ENCODE assay signal across 10 mouse cellular contexts in genomic region chr6:124925941-124926340, GRCm38 (mm10). TPM values are rescaled to one million over a fixed set of nuclear protein-coding genes. Genes with fewer than 3 reads are reported as not detected.
A peak's percentile ranks its signal among the peaks of the same experiment; 100 is the strongest.
DNase-seq lines count a peak whose midpoint lies in the region; ATAC-seq and TF ChIP-seq lines count a peak whose summit lies in the region.
"Had no signal": no experiment of that assay in that cellular context is flagged by ENCODE, and none has a peak within 500 bp of the region (broad histone marks: within the 10 kb centered on the region; RNA-seq: fewer than 3 reads in every experiment).

No protein-coding gene starts in this region.

- no peaks in the 10 kb centered on the region for H3K36me3 ChIP-seq in intestine, embryonic 14.5 days (ENCODE audit: control insufficient read depth, insufficient read depth, low read length)
- H3K36me3 ChIP-seq in liver, embryonic 14.5 days (replicated peaks; ENCODE audit: control insufficient read depth, insufficient read depth, low read depth) = no peaks in the 10 kb centered on the region
- H3K36me3 ChIP-seq: midbrain, embryonic 12.5 days had no signal

- ATAC-seq in intestine, embryonic 14.5 days (replicated peaks; ENCODE audit: low FRiP score, low TSS enrichment, low read depth) = no peak
- ATAC-seq in liver, embryonic 14.5 days (ENCODE audit: insufficient read depth) = no peak
- no peak for ATAC-seq in frontal cortex, adult (ENCODE audit: low TSS enrichment)
- ATAC-seq: Patski had no signal

- no peak overlapping the region for H3K4me3 ChIP-seq in intestine, embryonic 14.5 days (ENCODE audit: low read depth, low read length)
- H3K4me3 ChIP-seq in liver, embryonic 14.5 days (ENCODE audit: insufficient read depth in 1 of 2, low read depth in 2 of 2, low read length in 2 of 2) = no peak overlapping the region; a peak in 1 of 4 replicates
- H3K4me3 ChIP-seq: midbrain, embryonic 12.5 days had no signal

- peak overlapping the region; percentile 39 for H3K4me2 ChIP-seq in intestine, embryonic 14.5 days (ENCODE audit: low read length)
- H3K4me2 ChIP-seq in liver, embryonic 14.5 days (ENCODE audit: low read depth) = peak overlapping the region; percentile 41
- H3K4me2 ChIP-seq: midbrain, embryonic 12.5 days had no signal

- peak overlapping the region; percentile 27; the same call in 1 of the 2 replicates for H3K9ac ChIP-seq in intestine, embryonic 14.5 days (ENCODE audit: low read length)
- no peak overlapping the region for H3K9ac ChIP-seq in liver, embryonic 14.5 days (replicated peaks)
- H3K9ac ChIP-seq: midbrain, embryonic 12.5 days had no signal

- no peaks in the 10 kb centered on the region for H3K27me3 ChIP-seq in intestine, embryonic 14.5 days (replicated peaks; ENCODE audit: control insufficient read depth, insufficient read depth, low read length)
- no peaks in the 10 kb centered on the region; the same call in 1 of the 2 replicates for H3K27me3 ChIP-seq in liver, embryonic 14.5 days (ENCODE audit: control insufficient read depth, insufficient read depth, low read length)
- H3K27me3 ChIP-seq: Patski had no signal

- peaks cover 32% of the 10 kb centered on the region for H3K4me1 ChIP-seq in intestine, embryonic 14.5 days (replicated peaks; ENCODE audit: control insufficient read depth, insufficient read depth, low read length)
- H3K4me1 ChIP-seq in liver, embryonic 14.5 days (replicated peaks; ENCODE audit: control insufficient read depth in 2 of 2, insufficient read depth in 2 of 2, low read length in 1 of 2) = peaks cover 5 to 20% of the 10 kb centered on the region in 2 experiments

- DNase-seq in urinary bladder, postnatal 14 days (ENCODE audit: low spot score) = peak; percentile 69
- no peak for DNase-seq in urinary bladder, postnatal 10 days (ENCODE audit: low spot score)
- no peak for DNase-seq in intestine, embryonic 14.5 days (ENCODE audit: low spot score)
- DNase-seq in liver, embryonic 14.5 days (ENCODE audit: low read depth in 3 of 3, low spot score in 3 of 3) = no peak
- no peak for DNase-seq in right cerebral cortex, postnatal 36 days (ENCODE audit: low spot score in 2 of 2)
- DNase-seq in c-Kit-positive CD71-positive TER-119-positive erythroid progenitor cells, embryonic 14.5 days (ENCODE audit: low spot score) = no peak
- no peak for DNase-seq in thymus, postnatal 36 days

- no peaks in the 10 kb centered on the region for H3K9me3 ChIP-seq in intestine, embryonic 14.5 days (ENCODE audit: control insufficient read depth, low read length)
- no peaks in the 10 kb centered on the region for H3K9me3 ChIP-seq in liver, embryonic 14.5 days (ENCODE audit: control insufficient read depth, low read length)
- H3K9me3 ChIP-seq: midbrain, embryonic 12.5 days had no signal

- no peak for TF ChIP-seq CTCF in liver, embryonic 14.5 days (IDR thresholded peaks at IDR 0.05; ENCODE audit: low read depth)

- 25% methylated on average over 5 of the region's 5 CpGs for WGBS in intestine, embryonic 14.5 days
- 26% methylated on average over 5 of the region's 5 CpGs for WGBS in liver, embryonic 14.5 days (ENCODE audit: insufficient replicate concordance)

- TF ChIP-seq EP300 in liver, embryonic 14.5 days (IDR thresholded peaks at IDR 0.05; ENCODE audit: low read depth) = no peak

- peak overlapping the region; percentile 85 for H3K27ac ChIP-seq in intestine, embryonic 14.5 days (ENCODE audit: low read depth)
- peak overlapping the region; percentile 35 for H3K27ac ChIP-seq in liver, embryonic 14.5 days
- H3K27ac ChIP-seq: midbrain, embryonic 12.5 days had no signal

RNA-seq across cellular contexts. Expression of gene Mlf2, which starts 5.2 kb away (rescaled TPM):
- 352 and 357 TPM in 2 replicates for polyA plus RNA-seq in intestine, embryonic 14.5 days (2014; fragmentation: Nextera tagmentation; extraction: Ambion mirVana)
- polyA plus RNA-seq in liver, embryonic 14.5 days (2012; rRNA removed) = 85.0 and 96.5 TPM in 2 replicates
- polyA plus RNA-seq in liver, embryonic 14.5 days (2014; fragmentation: Nextera tagmentation; extraction: Ambion mirVana) = 98.1 and 116 TPM in 2 replicates

RNA-seq across cellular contexts. Expression of gene Ptms, which starts 6.0 kb away (rescaled TPM):
- polyA plus RNA-seq in intestine, embryonic 14.5 days (2014; fragmentation: Nextera tagmentation; extraction: Ambion mirVana) = 232 and 257 TPM in 2 replicates
- 109 and 131 TPM in 2 replicates for polyA plus RNA-seq in liver, embryonic 14.5 days (2012; rRNA removed)
- 29.7 and 39.7 TPM in 2 replicates for polyA plus RNA-seq in liver, embryonic 14.5 days (2014; fragmentation: Nextera tagmentation; extraction: Ambion mirVana)

RNA-seq across cellular contexts. Expression of gene Lag3, which starts 14.4 kb away (rescaled TPM):
- 1.8 and 2.1 TPM in 2 replicates for polyA plus RNA-seq in intestine, embryonic 14.5 days (2014; fragmentation: Nextera tagmentation; extraction: Ambion mirVana)
- 0.10 and 0.11 TPM in 2 replicates for polyA plus RNA-seq in liver, embryonic 14.5 days (2012; rRNA removed)
- polyA plus RNA-seq in liver, embryonic 14.5 days (2014; fragmentation: Nextera tagmentation; extraction: Ambion mirVana) = 0.17 TPM in 1 of 2 replicates, not detected in the other

RNA-seq across cellular contexts. Expression of gene Cd4, which starts 37.9 kb away (rescaled TPM):
- 0.28 and 0.37 TPM in 2 replicates for polyA plus RNA-seq in intestine, embryonic 14.5 days (2014; fragmentation: Nextera tagmentation; extraction: Ambion mirVana)
- polyA plus RNA-seq in liver, embryonic 14.5 days (2012; rRNA removed) = 0.07 and 0.10 TPM in 2 replicates
- 0.03 TPM in 1 of 2 replicates, not detected in the other for polyA plus RNA-seq in liver, embryonic 14.5 days (2014; fragmentation: Nextera tagmentation; extraction: Ambion mirVana)
- polyA plus RNA-seq: midbrain, embryonic 12.5 days; Patski had no signal

RNA-seq across cellular contexts. Expression of gene Cops7a, which starts 39.4 kb away (rescaled TPM):
- 155 and 159 TPM in 2 replicates for polyA plus RNA-seq in intestine, embryonic 14.5 days (2014; fragmentation: Nextera tagmentation; extraction: Ambion mirVana)
- 57.8 and 62.6 TPM in 2 replicates for polyA plus RNA-seq in liver, embryonic 14.5 days (2012; rRNA removed)
- 51.5 and 52.6 TPM in 2 replicates for polyA plus RNA-seq in liver, embryonic 14.5 days (2014; fragmentation: Nextera tagmentation; extraction: Ambion mirVana)
